Mouse (Mus musculus): ENCODE results near the gene Sde2.

- no peak for TF ChIP-seq GATA1 (IDR thresholded peaks at IDR 0.05; ENCODE audit: borderline replicate concordance, low read length)
- TF ChIP-seq FLI1 (IDR thresholded peaks at IDR 0.05; ENCODE audit: low read length), result no peak
Observed at GRCm38 (mm10) chr1:180904039-180904814, 53.3 kb downstream of the Sde2 start, which contains the start of gene Pycr2.

All from megakaryocyte, embryonic 14.5 days (primary cell).